Mouse (Mus musculus) spleen, postnatal 14 days (tissue): ENCODE data around the gene Prn.
A peak's percentile ranks its signal among the peaks of the same experiment; 100 is the strongest.

Source experiments
- DNase-seq, 2 experiments: peaks; one replicate each; pipeline ENCODE4 v3.0.0; 2021 to 2022; ENCODE audit warnings: low spot score in 2 of 2

The Prn gene

GRCm38 (mm10) chr2:131906846-131907245, 2.9 kb upstream of the Prn start:
- no peak for DNase-seq

DNA sequence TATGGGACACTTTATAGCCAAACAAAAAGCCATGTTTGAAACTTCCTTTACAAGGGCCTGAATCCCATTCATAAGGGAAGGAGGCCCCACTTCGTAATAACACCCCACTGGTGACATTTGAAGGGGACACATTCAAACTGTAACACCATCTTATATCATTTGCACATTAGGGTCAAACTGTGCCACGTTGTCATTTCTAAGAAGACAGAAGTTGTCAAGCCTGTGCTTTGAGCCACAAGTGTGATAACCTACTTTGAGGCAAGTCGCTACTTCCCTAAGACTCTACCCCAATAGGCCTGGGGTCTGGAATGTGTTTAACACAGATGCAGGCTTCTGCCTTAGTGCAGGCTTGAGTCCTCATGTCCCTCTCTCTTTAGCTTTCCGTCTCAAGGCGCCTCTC, 2.4 kb upstream of the Prn start:
- no peak for DNase-seq

DNA sequence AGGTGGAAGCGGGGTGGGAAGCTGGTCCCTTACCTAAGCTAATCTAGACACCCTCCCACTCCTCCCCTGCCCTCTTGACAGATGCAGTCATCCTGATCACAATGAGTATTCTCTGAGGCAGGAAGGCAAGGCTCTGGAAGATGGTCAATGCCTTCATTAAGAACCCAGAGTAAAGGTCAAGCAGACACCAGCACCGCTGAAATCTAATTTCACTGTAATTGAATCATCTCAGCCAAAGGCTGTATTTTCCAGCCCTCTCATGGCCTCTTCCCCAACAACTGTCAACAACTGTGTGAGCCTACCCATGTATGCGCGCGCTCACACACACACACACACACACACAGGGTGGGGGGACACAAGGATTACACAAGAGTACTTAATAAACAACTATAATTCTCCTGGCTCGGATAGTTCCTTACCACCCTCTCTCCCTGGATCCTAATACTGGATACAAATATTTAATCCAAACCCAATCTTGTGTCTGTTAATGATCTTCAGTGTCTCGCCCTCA, 1.4 kb upstream of the Prn start:
- no peak for DNase-seq

- no peak for DNase-seq
These were observed 851 bp upstream of the Prn start for GRCm38 (mm10) chr2:131908906-131909305.

DNA sequence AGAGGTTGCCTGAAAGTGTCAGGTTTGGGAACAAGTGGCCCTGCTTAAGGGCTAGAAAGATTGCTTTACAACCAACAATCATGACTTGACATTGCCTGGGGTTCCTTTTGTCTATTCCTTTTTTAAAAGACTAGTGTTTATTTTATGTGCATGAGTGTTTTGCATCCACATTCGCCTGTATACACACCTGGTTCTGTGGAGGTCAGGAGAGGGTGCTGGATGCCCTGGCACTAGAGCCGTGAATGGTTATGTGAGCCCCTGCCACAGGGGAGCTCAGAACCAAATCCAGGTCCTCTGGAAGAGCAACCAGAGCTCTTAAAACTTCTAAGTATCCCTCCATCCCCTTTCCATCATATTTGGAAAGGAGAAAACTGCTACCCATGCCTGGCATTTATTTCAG, 1.1 kb downstream of the Prn start:
- no peak for DNase-seq

DNA sequence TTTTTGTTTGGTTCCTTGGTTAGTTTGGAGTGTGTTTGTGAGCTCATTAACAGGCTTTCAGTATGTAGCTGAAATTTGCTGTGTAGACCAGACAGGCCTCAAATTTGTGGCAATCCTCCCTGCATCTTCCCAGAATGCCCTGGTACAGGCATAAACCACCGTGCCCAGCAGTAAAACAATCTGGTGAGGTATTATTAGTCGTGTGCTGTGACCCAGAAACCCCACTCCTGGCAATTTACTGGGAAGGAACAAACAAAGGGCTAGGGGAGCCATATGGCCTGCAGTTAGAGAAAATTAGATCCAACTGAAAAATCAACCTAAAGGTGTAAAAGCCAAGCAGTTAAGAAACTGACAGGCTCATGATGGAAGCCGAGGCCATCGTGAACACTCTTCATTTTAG, 1.6 kb downstream of the Prn start:
- DNase-seq, result no peak

GRCm38 (mm10) chr2:131912526-131913258, 2.9 kb downstream of the Prn start:
- DNase-seq, result no peak

GRCm38 (mm10) chr2:131932275-131932902, 22.6 kb downstream of the Prn start:
- no peak for DNase-seq

DNA sequence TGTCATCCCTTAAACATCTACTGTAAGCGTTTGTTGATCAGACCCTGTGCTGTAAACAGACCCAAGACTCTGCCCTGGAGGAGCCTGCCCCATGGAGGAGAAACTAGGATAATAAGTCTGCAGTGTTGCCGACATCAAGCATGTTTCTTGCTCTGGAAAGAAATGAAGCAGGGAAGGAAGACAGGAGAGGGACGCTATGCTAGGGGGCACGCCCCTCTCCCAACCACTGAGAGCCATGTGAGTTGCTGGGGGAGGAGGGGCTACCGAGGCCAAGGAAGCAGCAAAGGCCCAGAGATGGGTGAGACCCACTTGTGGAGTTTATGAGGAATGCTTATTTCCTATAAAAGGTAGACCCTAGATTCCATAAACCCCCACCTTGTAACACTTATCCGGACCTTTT, 23.3 kb downstream of the Prn start:
- no peak for DNase-seq

- DNase-seq, result no peak
These were observed 23.8 kb downstream of the Prn start for GRCm38 (mm10) chr2:131933598-131933997.

- no peak for DNase-seq
These were observed 24.5 kb downstream of the Prn start for GRCm38 (mm10) chr2:131934243-131934642.

DNA sequence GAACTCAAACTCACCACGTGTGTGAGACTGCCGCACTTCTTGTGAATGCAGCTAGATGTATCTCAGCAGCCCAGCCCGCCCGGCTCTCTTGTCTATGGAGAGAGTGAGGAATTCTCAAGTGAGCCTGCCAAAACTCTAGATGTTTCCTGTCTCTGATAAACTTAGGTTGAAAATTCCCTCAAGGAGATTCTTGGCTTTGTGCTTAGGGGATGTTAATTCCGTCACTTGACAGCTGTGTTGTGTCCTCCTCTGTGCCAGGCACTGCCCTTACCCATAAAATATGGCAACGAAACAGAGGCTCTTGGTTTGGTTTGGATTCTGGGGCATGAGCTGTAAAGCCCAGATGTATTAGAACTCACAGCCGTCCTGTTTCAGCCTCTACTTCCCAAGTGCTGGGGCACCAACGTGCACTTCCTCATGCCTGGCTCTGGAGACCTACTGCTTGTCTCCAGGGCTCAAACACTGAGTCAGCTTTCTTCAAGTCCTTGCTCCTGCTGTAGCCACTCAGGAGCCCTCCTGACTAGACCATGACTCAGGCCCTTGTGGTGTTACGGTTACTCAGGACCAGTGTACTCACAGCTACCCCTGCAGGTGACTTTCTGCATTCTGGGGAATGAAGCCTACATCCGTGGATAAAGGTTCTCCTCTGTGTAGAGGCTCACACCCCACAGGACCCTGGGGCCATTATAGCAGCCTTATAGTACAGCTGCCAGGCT, 25.8 kb downstream of the Prn start:
- no peak for DNase-seq

- no peak for DNase-seq
These were observed 26.7 kb downstream of the Prn start for GRCm38 (mm10) chr2:131936410-131936809.

GRCm38 (mm10) chr2:131939404-131940111, 29.8 kb downstream of the Prn start:
- DNase-seq, result peak; percentile 28 to 50

DNA sequence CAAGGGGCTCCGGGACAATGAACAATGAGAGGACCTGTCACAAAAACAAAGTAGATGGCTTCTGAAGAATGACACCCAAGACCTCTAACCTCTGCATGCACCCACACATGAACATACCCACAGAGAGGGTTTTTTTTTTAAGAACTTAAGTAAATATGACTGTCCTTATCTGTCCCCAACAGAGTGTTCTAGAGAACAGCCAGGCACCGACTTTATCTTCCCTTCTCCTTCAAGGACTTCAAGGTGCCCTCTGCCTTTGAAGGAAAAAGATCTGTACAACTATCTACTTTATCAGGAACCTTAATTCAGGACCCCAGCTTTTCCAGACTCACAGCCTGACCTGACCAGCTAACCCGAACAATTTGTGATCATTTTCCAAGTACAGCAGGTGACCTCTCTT, 30.7 kb downstream of the Prn start:
- no peak for DNase-seq

DNA sequence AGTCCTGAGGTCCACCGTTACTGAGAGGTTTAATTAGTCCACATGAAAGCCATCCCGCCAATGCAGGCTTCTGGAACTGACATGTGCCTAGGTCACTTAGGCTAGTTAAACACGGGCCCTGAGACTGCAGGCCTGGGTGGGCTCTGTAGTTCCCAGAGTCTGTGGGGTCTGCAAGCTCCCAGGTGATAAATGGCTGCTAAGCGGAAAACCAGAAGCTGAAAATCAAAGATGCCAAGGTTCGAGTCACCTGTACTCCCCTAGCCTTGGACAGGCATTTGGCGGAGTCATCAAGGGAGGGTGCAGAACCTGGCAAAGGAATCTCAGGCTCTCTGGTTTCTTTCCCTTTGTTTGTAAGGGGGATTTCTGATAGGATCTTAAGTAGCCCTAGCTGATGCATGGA, 31.7 kb downstream of the Prn start:
- no peak for DNase-seq

- DNase-seq, result no peak
These were observed 34.6 kb downstream of the Prn start for GRCm38 (mm10) chr2:131944370-131944769.

GRCm38 (mm10) chr2:131945225-131945624, 35.5 kb downstream of the Prn start:
- DNase-seq, result no peak

GRCm38 (mm10) chr2:131945765-131946164, 36.0 kb downstream of the Prn start:
- no peak for DNase-seq

DNA sequence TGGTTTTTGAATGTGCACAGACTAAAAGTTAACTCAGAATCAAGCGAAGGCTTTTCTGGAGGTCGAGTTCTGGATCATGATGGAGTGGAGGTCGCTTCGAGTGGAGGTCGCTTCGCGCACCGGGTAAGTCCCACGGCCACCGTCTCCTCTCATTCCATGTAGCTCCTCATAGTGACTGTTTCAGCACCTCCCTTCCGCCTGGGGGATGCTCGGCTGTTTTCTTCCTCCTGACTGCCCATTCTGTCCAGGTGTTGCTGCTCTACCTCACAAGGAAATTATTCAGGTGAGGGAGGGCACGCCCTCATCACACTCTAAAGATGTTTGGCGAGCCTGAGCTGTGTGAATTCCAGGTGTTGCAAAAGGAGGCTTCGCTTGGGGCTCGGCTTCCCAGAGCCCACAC, 36.6 kb downstream of the Prn start:
- no peak for DNase-seq

DNA sequence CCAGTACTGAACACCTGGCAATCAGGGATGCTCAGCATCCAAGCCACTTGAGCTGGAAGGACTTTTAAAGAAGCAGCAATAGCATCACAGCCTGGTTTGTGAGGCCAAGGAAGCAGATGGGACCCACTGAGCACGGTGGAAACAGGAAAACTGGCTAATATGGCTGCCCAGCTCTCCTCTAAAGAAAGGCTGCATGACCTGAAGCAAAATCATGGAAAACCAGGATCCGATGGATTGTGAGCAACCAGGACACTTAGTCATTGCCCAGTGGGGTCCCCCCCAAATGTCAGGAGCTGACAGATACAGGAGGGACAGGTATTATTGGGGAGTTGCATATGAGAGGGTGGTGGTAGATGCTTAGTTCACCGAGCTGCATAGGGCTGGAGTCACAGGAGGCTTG, 38.4 kb downstream of the Prn start:
- no peak for DNase-seq
